Mouse (Mus musculus) A20 (cell line): Measurements from ENCODE around the gene Gm9903.

Source experiments
- DNase-seq: peaks from one replicate; pipeline ENCODE4 v3.0.0-alpha.2; 2011; ENCODE audit warnings: low read depth, low spot score

Gene Gm9903

DNA sequence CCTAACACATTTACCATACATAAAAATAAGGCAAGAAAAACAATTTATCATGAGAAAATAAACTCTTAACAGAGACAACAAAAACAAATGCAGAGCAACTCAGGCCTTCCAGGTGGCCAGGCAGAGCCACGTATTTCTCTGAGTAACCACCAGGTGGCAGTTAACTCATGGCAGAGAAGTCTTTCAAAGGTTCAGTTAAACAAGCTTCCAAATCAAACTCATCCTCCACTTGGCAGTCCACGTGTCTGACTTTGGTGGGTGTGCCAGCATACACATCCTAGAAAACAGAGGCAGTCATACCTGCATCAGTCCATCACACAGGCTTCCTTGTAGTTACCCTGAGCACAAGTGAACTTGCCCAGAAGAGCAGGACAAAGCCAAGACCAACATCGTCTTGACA, 10.9 kb downstream of the Gm9903 start:
- DNase-seq, result peak; percentile 51

- peak; percentile 19 for DNase-seq
These were observed 21.3 kb downstream of the Gm9903 start for GRCm38 (mm10) chr5:33651017-33651416.

DNA sequence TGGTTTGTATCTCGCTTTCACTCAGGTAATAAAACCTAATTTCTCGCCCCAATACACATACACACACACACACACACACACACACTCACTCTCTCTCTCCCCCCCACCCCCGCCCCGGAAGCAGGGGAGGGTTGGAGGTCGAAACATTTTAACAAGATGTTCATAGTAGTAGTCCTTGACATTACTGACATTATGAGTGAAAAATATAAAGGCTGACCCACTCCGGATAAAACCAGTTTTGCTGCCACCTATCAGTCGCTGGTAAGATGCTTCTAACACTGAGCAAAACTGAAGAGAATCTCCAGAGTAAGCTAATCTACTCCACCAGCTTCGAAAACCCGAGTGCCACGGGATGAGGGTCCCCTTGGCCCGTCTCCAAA, 21.8 kb downstream of the Gm9903 start:
- no peak for DNase-seq

DNA sequence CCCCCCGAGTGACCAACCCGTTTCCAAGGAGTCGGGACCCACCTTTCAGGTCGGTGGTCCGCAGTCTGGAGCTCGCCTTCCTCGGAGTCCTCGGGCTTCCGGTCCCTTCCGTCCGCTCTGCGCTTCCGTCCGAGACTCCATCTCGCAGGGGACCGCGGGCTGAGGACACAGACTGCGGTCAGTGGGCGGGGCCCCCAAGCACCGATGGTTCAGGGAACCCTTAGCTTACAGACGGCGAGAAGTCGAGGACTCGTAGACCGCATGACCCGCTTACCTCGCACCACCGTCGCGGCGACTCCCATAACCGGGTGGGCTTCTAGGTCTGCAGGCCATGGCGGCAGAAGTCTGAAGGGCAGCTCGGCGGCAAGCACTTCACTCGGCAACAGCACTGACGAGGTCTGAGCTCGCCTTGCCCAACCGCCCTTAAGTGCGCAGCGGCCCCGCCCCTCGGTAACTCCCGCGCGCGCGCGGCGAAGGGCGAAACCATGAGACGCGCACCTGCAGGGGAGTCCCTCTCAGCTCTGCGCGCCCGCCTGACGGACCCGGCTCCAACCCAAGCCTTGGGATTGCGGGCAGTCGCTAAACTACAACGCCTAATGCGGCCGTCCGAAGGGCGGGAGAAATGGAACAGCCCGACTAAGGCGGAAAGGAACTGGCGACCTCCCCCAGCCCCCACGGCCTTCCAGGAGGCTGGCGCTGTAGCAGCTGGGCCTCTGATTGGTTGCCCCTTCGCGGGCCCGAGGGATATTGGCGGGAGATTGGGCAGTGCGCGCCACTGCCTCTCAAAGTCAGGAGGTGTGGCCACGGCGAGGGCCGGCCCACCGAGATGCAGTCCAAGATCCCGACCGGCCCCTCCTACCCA, 22.4 kb downstream of the Gm9903 start, which contains the start of gene Slbp:
TSS of gene Slbp (minus strand) at position 654 of the 862 bp plus-strand sequence.
- peak; percentile 99 for DNase-seq

DNA sequence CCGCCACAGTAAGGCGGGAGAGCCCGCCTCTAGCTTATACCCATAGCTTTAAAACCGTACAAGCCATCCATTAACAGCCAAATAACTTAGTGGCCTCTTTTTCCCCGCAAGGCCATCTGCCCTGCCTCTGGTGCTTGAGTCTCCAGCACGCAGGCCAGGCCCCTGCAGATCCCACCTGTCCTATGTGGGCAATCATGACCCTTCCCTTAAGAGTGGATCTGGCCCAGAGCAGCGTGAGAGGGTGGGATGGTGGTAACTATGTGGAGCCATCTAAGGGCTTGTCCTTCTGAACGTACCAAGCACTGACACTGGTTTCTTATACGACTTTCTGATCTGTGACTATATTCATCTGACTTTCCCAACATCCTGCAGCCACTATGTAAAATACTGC, 23.1 kb downstream of the Gm9903 start:
- no peak for DNase-seq

DNA sequence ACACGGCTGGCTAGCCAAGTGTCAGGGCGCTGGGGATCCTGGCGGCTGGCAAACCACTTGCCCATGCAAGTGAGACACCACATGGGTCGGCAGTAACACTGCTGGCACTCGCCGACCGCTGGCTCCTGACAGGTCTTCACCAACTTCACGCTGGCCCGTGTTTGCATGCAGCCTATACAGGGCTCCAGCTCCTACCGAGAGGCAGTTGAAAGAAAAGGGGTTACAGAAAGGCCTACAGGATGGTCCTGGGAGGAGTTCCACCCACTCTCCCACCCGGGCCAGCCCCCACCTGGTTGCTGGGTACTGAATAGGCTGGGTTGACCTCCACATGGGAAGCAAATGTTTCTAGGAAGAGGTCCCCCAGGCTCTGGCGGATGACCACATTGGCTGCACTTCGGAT, 24.7 kb downstream of the Gm9903 start:
- DNase-seq, result no peak

DNA sequence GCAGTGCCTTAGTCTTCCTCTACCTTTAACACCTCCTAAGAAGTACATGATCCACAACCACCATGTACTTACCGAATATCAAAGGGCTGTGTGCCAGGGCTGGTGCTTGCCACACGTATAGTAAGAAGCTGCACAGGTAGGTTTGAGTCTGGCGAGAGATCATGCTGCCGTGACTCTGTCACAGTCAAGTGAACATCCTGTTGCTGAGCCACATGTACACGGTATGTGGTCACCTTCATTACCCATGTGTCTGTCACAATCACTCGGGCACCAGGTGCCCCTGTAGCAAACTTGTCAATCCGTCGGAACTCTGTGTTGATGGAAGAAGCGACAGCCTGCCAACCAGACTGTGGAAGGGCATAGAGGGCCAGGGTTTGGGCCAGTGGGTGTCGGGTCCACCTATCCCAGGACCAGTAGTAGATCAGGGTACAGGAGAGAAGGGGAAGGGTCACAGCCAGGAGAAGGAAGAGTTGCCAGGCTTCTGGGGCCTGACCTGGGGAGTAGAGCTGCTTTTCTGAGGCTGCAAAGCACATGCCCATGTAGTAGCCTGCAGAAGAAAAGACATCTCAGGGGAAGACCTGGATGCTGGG, 25.6 kb downstream of the Gm9903 start:
- peak; percentile 75 for DNase-seq

GRCm38 (mm10) chr5:33656739-33657138, 27.0 kb downstream of the Gm9903 start:
- DNase-seq, result peak; percentile 45

- peak; percentile 91 for DNase-seq
These were observed 27.6 kb downstream of the Gm9903 start for GRCm38 (mm10) chr5:33657251-33657786.

DNA sequence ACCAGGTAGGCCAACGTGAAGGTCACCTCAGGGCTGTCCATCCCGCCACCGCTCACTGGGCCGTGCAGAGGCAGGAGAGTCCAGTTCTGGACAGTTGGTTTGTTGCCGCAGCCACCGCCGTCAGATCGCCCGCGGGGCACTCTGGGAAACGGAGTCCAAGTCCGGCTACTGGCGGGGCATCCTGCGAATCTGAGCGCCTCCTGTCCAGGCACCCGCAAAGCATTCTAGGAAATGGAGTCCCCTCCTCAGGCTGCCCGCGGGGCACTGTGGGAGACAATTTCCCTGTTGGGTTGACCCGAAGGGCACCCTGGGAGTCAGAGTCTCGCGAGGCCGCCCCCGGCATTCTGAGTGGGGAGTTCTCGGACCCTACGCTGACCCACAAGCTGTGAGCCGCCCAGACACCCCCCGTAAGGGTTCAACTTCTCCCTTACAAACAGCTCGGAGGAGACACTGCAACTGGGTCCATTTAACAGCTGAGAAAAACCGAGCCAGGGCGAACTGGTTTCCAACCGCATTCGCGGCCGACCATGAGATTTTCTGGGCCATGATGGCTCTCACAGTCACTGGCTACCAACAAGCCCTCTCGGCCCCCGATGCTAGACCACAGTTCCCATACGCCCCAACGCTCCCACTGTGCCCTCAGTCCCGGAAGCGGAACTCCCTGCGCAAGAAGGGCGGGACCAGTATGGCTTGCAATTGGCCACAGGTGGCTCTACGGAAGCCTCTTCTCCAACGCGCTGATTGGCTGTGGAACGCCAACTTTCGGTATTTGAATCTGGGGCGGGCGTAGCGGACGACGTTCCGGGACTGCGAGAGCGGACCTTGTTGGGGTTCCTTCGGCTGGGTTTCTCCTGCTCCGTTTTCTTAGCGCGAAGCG, 28.3 kb downstream of the Gm9903 start, which contains the start of the genes Tacc3 and Tmem129:
TSS of gene Tacc3 (plus strand) at position 342 of the 877 bp plus-strand sequence.
TSS of gene Tmem129 (minus strand) at position 630 of the 877 bp plus-strand sequence.
- peak; percentile 98 for DNase-seq

DNA sequence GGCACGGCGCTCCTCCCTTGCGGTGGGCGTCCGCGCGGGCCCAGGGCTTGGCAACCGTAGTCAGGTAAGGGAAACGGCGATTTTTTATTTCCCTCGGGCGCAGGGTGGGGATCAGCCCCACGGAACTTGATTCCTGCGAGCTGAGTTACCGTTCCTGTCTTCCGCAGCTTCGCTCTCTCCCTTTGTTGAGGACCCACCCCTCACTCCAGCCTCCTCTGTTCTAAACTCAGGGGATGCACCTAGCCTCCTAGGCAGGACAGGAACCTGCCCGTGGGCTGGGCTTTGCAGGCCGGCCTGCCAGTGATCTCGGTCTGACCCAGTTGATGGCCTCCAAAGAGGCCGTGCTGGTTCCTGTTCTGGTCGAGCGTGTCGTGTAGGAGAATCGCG, 28.9 kb downstream of the Gm9903 start:
- no peak for DNase-seq

DNA sequence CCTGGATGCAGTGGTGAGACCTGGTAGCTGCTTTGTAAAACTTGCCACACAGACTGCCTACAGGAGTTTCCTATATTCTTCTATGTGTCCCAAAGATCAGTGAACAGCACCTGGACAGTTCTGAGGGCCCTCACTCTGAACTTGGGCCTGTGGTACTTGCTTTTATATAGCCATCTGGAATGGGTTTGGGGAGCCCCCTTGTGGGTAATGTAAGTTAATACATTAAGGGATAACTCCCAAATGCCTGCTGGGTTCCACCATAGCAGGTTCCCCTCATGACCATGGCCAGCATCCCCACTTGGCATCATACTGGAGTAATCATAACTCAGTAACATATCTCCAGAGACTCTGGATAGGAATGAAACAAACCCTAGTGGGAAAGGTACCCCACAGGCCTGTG, 38.5 kb downstream of the Gm9903 start:
- DNase-seq, result peak; percentile 51

DNA sequence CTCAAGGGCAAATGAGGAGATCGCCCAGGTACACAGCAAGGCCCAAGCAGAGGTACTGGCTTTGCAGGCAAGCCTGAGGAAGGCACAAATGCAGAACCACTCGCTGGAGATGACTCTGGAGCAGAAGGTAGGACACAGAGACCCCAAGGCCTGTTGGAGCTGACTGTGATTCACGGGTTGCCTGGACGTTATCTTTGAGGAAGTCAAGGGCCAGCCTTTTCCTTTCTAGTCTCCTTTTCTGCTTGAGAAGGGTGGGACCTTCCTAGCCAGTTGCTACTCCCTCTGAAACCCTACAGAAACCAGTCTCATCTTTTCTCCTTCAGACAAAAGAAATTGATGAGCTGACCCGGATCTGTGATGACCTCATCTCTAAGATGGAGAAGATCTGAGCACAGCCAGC, 41.9 kb downstream of the Gm9903 start:
- DNase-seq, result no peak

GRCm38 (mm10) chr5:33674439-33674838, 44.7 kb downstream of the Gm9903 start:
- no peak for DNase-seq

DNA sequence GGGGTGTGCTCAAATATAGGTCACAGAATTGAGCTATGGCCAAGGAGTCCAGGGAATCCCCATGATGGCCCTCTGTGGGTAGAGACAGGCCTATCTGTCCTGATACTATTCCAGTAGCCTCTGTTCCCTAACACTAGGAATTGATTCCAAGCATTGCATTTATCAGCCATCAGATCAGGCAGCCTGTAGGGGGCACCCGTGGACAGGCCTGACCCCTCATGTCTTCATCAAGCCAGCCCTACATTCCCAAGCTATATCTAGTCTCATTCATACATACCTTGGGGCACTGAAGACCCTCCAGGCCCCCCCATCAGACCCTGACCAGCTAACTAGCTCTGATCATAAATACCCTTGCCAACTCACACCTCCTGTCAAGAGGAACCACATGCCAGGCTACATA, 46.2 kb downstream of the Gm9903 start:
- peak; percentile 51 for DNase-seq

DNA sequence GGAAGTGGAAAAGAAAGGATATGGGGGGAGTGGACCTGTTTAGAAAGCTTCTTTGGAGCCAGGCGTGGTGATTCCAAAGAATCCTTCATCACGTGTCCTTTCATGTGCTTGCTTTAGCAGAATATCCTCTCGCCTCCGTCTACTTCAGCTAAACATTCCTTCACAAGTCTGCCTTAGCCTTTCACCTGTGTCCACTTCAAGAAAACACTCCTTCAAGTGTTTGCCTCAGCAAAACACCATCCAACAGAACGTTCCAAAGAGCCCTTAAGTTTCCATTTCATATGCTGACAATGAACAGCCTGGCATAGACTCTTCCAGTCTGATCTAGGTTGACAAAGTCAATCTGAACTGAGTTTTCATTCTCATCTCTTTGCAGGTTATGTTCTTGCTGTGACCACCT, 48.5 kb downstream of the Gm9903 start:
- DNase-seq, result no peak

- no peak for DNase-seq
These were observed 51.3 kb downstream of the Gm9903 start for GRCm38 (mm10) chr5:33681044-33681443.
